Mouse (Mus musculus) small intestine, adult 2 months (tissue): ENCODE results near the gene Ptpra. TPM values are rescaled to one million over a fixed set of nuclear protein-coding genes. Genes with fewer than 3 reads are reported as not detected.

ENCODE experiments used
- H3K27ac ChIP-seq: fragments of 200-500 bp; 2 replicates; pipeline ENCODE4 v1.5.1; 2012; ENCODE audit warnings: low read depth, low read length, control low read depth, inconsistent platforms; ENCODE audit not compliant: insufficient read depth
- H3K27me3 ChIP-seq: fragments of 200-500 bp; 2 replicates; pipeline ENCODE4 v1.6.1; 2012; ENCODE audit warnings: mild to moderate bottlenecking, moderate library complexity, low read length, inconsistent platforms; ENCODE audit not compliant: control insufficient read depth, insufficient read depth
- H3K36me3 ChIP-seq: fragments of 200-500 bp; 2 replicates; pipeline ENCODE4 v1.6.1; 2012; ENCODE audit warnings: mild to moderate bottlenecking, low read length, control low read depth, inconsistent platforms; ENCODE audit not compliant: control insufficient read depth, insufficient read depth
- H3K4me1 ChIP-seq: fragments of 200-500 bp; 2 replicates; pipeline ENCODE4 v1.6.1; 2012; ENCODE audit warnings: low read length, inconsistent platforms, mixed read lengths; ENCODE audit not compliant: control insufficient read depth, insufficient read depth, insufficient read length
- H3K4me3 ChIP-seq: fragments of 200-500 bp; 2 replicates; pipeline ENCODE4 v1.5.1; 2012; ENCODE audit warnings: low read depth, mild to moderate bottlenecking, control low read depth, inconsistent platforms, low read length, moderate library complexity
- CTCF ChIP-seq: fragments of 200-500 bp; IDR thresholded peaks from 2 replicates; pipeline ENCODE4 v1.5.1; 2012; ENCODE audit warnings: low read depth, mild to moderate bottlenecking, control low read depth, inconsistent platforms, low read length, moderate library complexity, mixed read lengths; ENCODE audit not compliant: insufficient replicate concordance, insufficient read length; ENCODE audit errors: extremely low read depth
- POLR2A ChIP-seq: fragments of 200-500 bp; IDR thresholded peaks from 2 replicates; pipeline ENCODE4 v1.6.1; 2012; ENCODE audit warnings: low read depth, mild to moderate bottlenecking, control low read depth, inconsistent platforms, low read length, moderate library complexity
- WGBS: fragments of 180-500 bp; shearing (Covaris S2); methylation state at CpG from one replicate; pipeline ENCODE4 v1.1.7; 2018; 5-methylcytosine and 5-hydroxymethylcytosine counted together
- polyA plus RNA-seq: library from polyadenylated mRNA; depleted of rRNA; stranded (reverse); fragments of >200 nt; gene quantifications from 2 replicates; pipeline ENCODE4 v1.2.3, GENCODE M21; 2012

The Ptpra gene
- polyA plus RNA-seq, 1 experiment, result 21.8 TPM

- Histone ChIP-seq H3K27ac (no peak overlapping the region), H3K4me3 (no peak overlapping the region), H3K27me3 (no peaks in the 10 kb centered on the region), H3K4me1 (no peaks in the 10 kb centered on the region; the same call in 1 of the 2 replicates), H3K36me3 (0 out of 2 replicates have a peak, but pooled peaks cover 2% of the 10 kb centered on the region)
- WGBS, result 94% methylated on average over 11 of the region's 11 CpGs
- TF ChIP-seq POLR2A (no peak), CTCF (no peak)
Measured at GRCm38 (mm10) chr2:130475764-130476163, 25.7 kb downstream of the Ptpra start.

GRCm38 (mm10) chr2:130476666-130477297 is 26.7 kb downstream of the Ptpra start:
- no peak overlapping the region for H3K27ac ChIP-seq
- no peaks in the 10 kb centered on the region; the same call in 1 of the 2 replicates for H3K4me1 ChIP-seq
- 70% methylated on average over 6 of the region's 6 CpGs for WGBS
- no peak overlapping the region for H3K4me3 ChIP-seq
- H3K36me3 ChIP-seq, result 0 out of 2 replicates have a peak, but pooled peaks cover 2% of the 10 kb centered on the region
- no peaks in the 10 kb centered on the region for H3K27me3 ChIP-seq
- TF ChIP-seq POLR2A, result no peak
- TF ChIP-seq CTCF, result no peak

- WGBS, result 90% methylated on average over 4 of the region's 4 CpGs
- no peak overlapping the region for H3K27ac ChIP-seq
- TF ChIP-seq POLR2A (no peak), CTCF (no peak)
Measured at GRCm38 (mm10) chr2:130482177-130482576, 32.1 kb downstream of the Ptpra start.

GRCm38 (mm10) chr2:130482700-130483099 is 32.6 kb downstream of the Ptpra start:
- WGBS, result 94% methylated on average over 3 of the region's 3 CpGs

More at GRCm38 (mm10) chr2:130482177-130482576, 32.1 kb downstream of the Ptpra start:
- no peaks in the 10 kb centered on the region for H3K27me3 ChIP-seq
- 0 out of 2 replicates have a peak, but pooled peaks cover 2% of the 10 kb centered on the region for H3K36me3 ChIP-seq
- no peak overlapping the region for H3K4me3 ChIP-seq
- no peaks in the 10 kb centered on the region for H3K4me1 ChIP-seq

GRCm38 (mm10) chr2:130484206-130484605 is 34.1 kb downstream of the Ptpra start:
- Histone ChIP-seq H3K27me3 (no peaks in the 10 kb centered on the region), H3K36me3 (no peaks in the 10 kb centered on the region), H3K27ac (no peak overlapping the region), H3K4me1 (no peaks in the 10 kb centered on the region), H3K4me3 (no peak overlapping the region)
- 83% methylated on average over 1 of the region's 1 CpGs for WGBS
- TF ChIP-seq CTCF (no peak), POLR2A (no peak)

More at GRCm38 (mm10) chr2:130482700-130483099, 32.6 kb downstream of the Ptpra start:
- Histone ChIP-seq H3K36me3 (0 out of 2 replicates have a peak, but pooled peaks cover 2% of the 10 kb centered on the region), H3K27ac (no peak overlapping the region), H3K4me1 (no peaks in the 10 kb centered on the region), H3K4me3 (no peak overlapping the region), H3K27me3 (no peaks in the 10 kb centered on the region)
- no peak for TF ChIP-seq CTCF
- no peak for TF ChIP-seq POLR2A

GRCm38 (mm10) chr2:130488002-130488401 is 37.9 kb downstream of the Ptpra start:
- no peaks in the 10 kb centered on the region for H3K4me1 ChIP-seq

GRCm38 (mm10) chr2:130488600-130488999 is 38.5 kb downstream of the Ptpra start:
- Histone ChIP-seq H3K36me3 (no peaks in the 10 kb centered on the region), H3K4me3 (no peak overlapping the region), H3K27me3 (no peaks in the 10 kb centered on the region), H3K4me1 (no peaks in the 10 kb centered on the region), H3K27ac (no peak overlapping the region)
- TF ChIP-seq POLR2A (no peak), CTCF (no peak)
- WGBS, result 83% methylated on average over 4 of the region's 4 CpGs

More at GRCm38 (mm10) chr2:130488002-130488401, 37.9 kb downstream of the Ptpra start:
- no peak overlapping the region for H3K27ac ChIP-seq
- H3K4me3 ChIP-seq, result no peak overlapping the region
- no peaks in the 10 kb centered on the region for H3K36me3 ChIP-seq
- no peaks in the 10 kb centered on the region for H3K27me3 ChIP-seq
- TF ChIP-seq POLR2A (no peak), CTCF (no peak)
- WGBS, result 97% methylated on average over 2 of the region's 2 CpGs
